Mouse (Mus musculus) adrenal gland, postnatal 25 days (tissue): Measurements from ENCODE around the gene Ntm. TPM values are rescaled to one million over a fixed set of nuclear protein-coding genes. Genes with fewer than 3 reads are reported as not detected.

ENCODE experiments used
- DNase-seq: peaks from one replicate; pipeline ENCODE4 v3.0.0; 2021; ENCODE audit warnings: mixed read lengths
- total RNA-seq: library from RNA; stranded (reverse); gene quantifications from 2 replicates; pipeline ENCODE4 v1.2.3, GENCODE M21; 2021

Ntm gene
- total RNA-seq, 1 experiment from 2014 or later, result 0.94 TPM

DNA sequence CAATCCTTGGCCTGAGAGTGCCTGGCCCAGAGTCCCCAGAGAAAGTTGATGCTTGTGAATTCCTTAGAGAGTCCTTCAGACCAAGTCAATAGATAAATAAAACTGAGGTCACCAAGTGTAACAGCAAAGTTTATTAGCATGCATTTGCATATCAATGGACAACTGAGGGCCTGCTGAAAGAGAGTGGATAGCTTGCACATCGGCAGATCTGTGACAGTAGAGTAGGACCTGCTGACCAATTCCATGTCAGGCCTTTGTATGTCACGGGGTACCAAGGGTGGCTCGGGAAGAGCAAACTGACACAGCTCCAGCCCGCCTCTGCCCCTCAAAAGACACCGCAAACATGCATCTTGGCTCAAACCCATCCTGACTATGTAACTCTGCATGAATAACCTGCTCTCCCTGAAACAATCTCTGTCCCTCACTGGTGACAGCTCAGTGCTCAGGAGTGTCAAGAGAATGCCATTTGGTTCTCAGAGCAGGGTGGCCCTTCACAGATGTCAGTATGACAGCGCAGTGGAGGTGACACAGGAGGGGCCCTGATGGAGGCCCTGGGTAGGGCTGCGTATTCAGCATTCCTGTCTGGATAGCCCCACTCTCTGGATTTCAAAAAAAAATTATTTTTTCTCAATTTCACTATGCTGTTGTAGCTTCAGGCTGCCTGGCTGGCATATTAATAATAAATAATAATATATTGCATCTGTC is 305.0 kb downstream of the Ntm start:
- no peak for DNase-seq

GRCm38 (mm10) chr9:29654885-29655284 is 308.1 kb downstream of the Ntm start:
- peak; percentile 33 for DNase-seq

DNA sequence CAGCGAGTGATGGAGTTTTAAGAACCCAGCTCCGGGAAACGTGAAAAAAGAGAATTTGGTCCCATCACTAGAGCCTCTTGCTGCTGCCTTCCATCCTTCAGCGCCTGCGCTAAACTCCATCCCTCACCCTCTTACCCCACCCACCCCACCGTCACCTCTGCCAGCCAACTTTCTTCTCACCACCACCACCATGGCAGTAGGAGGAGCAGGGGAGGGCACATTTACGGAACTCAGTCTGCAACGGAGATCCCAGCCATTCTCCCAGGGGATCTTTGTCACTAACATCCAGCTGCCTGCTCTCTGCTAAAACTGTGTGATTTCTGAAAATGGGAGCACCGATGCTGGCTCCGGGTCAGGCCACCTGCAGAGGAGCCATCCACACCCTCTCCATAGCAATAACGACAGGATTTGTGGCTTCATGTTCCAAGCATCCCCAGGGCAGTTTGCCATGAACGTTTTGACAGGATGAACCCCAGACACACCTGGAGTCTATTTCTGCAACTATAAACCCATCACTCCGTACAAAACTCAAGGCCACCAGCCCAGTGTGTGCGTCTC is 309.2 kb downstream of the Ntm start:
- DNase-seq, result no peak

DNA sequence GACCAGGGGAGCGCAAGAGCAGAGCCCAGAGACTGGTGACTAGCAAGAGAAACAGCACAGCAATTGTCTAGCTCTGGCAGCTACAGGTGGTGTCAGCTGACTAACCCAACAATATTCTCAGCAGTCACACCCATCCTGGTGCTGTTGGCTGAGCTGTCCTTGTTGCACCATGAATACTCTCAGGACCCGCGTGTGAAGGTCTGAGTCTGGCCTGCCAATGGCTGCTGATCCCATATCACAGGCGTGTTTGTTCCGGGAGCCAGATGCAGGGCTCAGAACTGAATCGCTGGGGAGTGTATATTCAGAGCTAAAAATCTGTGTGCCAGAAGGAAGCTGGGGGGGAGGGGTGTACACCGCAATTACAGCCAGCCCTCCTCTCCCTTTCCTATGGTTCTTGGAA is 310.1 kb downstream of the Ntm start:
- no peak for DNase-seq

DNA sequence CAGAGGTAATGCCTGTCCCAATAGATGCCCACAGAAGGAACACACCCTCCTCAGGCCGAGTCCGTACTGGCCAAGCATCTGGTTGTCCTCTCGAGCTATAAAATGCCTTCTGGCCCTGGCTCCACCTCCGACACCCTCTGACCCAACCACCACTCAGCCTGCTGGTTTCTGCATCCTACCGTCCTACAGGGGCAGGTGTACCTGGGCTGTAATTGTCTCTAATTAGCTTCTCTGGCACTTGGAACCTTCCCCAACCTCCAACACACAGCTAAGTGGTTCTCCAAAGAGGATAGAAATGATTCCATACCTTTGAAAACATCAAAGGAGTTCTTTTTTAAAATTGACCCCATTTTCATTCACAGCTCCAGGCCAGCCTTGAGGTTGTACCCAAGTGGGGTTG is 311.1 kb downstream of the Ntm start:
- no peak for DNase-seq

GRCm38 (mm10) chr9:29651226-29651625 is 311.7 kb downstream of the Ntm start:
- no peak for DNase-seq

DNA sequence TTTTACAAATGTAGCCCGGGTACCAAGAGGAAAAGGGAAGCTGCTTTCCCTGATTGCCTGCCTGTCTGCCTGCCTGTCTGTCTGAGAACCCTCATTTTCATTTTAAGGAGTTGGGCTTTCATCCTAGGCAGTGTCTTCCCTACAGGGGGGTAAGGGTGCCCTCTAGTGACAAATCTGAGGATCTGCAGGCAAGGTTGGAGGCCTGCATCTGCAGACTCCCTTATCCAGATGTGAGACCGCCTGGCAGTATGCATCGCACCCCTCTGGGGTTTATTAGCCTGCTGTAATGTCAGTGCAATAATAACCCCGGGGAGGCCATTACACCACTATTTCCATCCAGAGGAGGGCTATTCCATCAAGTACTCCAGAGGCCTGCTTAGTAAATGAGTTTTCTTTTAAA is 312.3 kb downstream of the Ntm start:
- peak; percentile 14 for DNase-seq

DNA sequence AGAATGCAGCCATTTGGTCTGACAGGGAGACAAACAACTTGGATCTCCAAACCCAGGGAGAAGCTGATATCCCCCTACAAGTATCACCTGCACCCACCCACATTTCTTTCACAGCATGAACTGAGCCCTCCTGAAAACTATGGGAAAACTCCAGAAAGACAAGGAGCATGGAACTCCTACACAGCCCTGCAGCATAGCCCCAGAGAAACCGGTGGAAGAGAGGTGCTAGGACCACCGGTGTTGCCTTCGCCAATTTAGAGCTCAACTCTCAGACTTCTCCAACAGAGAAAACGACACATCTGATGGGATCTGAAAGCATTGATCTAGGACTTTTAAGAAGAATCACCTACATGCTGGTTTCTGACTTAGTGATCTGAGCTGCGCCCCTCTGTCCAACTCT is 312.7 kb downstream of the Ntm start:
- DNase-seq, result no peak

- DNase-seq, result no peak
Observed at GRCm38 (mm10) chr9:29648256-29648655, 314.7 kb downstream of the Ntm start.

DNA sequence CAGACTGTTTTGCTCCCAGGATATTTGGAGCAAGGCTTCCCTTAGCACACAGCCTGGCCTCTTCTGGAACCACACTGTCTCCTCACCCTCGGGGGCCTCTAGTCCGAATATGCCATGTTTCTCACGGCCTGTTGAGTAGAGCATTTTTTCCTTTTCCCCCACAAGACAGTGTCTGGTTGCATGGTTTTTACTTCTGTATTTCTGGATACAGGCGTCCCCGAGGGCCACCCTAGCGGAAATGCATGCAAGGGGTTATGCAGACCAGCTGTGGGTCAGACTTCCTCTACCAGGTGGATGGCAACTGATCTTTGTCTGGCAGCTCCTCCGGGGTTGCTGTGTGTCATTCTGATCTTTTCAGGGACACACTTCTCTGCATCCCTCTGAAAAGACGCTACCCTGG is 315.2 kb downstream of the Ntm start:
- no peak for DNase-seq

- no peak for DNase-seq
Observed at GRCm38 (mm10) chr9:29645796-29646400, 317.0 kb downstream of the Ntm start.

GRCm38 (mm10) chr9:29642997-29643657 is 319.8 kb downstream of the Ntm start:
- DNase-seq, result peak; percentile 66

DNA sequence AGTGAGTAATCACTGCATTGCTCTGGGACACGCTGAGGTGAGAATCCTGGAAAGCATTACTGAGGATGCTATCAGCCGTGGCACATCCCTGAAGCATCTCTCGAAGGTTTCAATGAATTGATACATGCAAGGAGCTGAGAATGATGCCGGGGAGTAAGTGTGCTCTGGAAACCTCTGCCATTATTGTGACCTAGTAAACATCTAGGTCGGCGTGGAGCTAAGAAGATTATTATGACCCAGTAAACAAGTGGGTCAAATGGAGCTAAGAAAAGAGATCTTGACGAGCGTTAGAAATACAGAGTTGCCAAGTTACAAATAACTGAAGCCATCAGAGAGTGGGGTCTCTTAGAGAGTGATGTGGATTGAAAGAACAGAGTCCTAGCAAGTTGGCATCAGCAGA is 325.6 kb downstream of the Ntm start:
- no peak for DNase-seq

DNA sequence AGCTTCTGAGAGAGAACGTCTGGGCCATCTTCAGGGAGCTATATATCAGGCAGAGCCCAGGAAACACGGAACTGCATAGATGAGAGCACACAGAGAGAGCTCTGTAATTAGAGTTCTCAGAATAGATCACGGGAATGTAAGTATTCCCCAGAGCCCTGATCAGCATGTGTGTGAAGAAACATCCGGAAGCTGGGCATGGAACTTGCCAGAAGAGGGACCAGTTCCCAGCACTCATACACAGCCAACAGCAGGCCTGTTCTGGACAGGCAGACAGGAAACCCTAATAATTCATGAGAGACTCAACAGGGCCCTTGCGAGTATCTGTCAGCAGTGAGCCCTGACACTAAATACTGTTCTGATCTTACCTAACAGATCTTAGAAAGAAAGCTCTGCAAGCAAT is 345.8 kb downstream of the Ntm start:
- DNase-seq, result no peak

DNA sequence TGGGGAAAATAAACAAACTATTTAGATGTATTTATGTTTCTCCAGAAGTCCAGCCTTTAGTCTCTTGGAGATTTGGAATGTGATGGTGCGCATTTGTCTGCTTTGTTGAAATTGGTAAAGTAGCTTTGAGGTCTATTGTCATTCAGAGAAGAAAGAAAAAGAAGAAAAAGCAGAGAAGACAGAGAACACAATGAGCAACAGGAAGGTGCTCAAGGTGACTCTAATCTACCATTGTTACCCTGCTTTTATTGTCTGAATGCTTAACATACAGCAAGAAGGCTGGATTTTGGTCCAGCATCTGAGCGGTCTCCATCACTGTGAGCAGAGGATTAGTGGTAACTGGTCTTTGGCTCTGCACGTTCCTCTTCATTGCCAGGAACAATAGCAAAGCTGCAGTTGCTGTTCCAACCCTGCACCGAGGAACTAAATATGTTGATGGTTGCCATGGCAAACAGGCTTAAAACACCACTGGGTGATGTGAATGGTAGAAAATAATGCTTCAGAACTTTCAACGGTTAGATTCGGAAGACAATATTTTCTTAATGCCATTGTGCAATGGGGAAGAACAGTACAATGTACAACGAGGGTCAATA is 350.8 kb downstream of the Ntm start:
- no peak for DNase-seq

DNA sequence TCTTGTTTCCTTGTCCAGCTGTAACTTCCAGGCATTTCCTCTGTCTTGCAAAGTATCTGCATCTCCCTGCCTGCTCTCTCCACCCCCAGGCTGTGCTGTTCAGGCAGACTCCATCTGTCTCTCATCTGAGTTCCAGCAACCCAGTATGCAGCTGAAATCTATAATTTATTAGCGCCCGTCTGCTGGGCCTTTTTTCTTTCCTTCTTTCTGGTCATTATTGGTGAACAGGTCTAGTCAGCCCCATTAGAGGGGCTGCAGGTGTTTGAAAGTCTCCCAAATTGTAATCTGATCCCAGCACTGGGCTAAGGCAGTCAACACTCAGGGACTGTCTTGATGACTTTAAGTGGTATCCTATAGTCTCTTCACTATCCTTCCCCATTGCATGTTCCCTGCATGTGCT is 352.1 kb downstream of the Ntm start:
- no peak for DNase-seq

GRCm38 (mm10) chr9:29597665-29598064 is 365.3 kb downstream of the Ntm start:
- no peak for DNase-seq

DNA sequence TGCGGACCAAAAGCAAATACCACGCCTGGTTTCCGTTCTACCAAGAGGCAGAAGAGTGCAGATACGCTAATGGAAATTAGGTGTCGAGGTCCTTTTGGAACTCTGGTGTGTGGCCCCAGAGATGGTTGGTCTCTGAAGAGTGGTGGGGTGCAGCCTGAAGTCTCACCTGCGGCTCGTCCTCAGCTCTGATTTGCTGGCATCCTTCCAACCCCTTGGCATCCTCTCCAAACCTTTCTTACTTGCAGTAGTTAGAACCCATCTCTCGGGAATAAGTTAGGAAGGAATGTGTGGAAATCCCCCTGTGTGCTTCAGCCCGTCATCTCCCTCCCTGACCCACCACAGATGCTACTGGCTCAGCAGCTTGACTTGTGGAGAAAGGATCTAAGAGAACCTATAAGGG is 367.6 kb downstream of the Ntm start:
- DNase-seq, result no peak

DNA sequence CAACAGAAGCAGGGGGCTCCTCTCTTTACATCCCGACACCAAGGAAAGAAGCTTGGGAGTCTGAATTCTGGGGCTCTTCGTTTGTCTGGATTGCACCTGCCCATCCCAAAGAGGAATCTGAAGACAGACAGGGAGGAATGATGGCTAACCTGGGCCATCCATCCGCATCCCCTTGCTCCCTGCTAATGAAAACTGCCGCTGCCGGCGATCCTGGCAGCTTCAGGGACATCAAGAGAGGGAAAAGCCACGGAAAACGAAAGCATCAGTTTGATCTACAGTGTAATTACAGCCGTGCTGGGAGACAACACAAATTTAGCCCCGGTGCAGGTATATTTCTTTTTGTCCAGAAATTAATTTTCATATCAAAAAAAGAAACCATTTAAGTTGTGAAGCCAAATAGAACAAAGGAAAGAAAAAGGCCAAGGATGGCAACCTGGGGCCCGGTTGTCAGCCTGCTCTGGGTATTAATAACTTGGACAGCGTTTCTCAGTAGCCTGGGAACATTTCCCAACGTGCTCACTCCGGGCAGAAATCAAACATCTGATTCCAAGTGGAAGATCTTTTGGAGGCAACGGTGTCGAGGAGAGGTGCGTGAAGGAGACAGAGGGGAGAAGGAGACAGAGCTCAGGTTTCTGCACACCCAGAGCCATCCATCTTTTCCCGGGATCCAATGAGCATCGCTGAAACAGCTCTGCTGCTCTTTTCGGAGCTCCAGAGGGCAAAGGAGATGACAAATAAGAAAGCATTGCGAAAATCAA is 368.2 kb downstream of the Ntm start:
- DNase-seq, result no peak

GRCm38 (mm10) chr9:29587376-29587775 is 375.6 kb downstream of the Ntm start:
- no peak for DNase-seq

DNA sequence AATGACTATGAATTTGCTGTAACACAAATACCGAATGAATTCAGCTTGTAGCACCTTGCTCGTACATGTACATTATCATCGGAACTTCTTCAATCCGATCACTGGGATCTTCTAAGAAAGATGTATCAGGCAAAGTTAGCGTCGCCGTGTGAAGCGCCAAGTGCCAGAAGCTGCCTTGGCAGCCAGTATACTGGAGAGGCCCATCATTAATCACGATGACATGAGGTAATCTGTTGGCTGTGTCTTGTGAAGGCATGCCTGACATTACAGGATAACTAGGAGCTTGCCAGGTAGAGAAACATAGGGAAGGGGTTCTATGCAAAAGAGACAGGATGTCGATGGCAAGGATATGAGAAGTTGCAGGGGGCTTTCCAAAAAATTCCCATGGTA is 376.6 kb downstream of the Ntm start:
- no peak for DNase-seq

- DNase-seq, result peak; percentile 65
Observed at GRCm38 (mm10) chr9:29585746-29586380, 377.1 kb downstream of the Ntm start.
